Mouse (Mus musculus) lung, postnatal 10 days (tissue): ENCODE measurements at regions not wholly inside any gene's neighbourhood (a gene's known extent, or its start where the extent isn't known, plus 50 kb on each side); places are given as distances from the start of the nearest gene placed in this dataset.

ENCODE experiments used
- DNase-seq: peaks from one replicate; pipeline ENCODE4 v3.0.0; 2021

DNA sequence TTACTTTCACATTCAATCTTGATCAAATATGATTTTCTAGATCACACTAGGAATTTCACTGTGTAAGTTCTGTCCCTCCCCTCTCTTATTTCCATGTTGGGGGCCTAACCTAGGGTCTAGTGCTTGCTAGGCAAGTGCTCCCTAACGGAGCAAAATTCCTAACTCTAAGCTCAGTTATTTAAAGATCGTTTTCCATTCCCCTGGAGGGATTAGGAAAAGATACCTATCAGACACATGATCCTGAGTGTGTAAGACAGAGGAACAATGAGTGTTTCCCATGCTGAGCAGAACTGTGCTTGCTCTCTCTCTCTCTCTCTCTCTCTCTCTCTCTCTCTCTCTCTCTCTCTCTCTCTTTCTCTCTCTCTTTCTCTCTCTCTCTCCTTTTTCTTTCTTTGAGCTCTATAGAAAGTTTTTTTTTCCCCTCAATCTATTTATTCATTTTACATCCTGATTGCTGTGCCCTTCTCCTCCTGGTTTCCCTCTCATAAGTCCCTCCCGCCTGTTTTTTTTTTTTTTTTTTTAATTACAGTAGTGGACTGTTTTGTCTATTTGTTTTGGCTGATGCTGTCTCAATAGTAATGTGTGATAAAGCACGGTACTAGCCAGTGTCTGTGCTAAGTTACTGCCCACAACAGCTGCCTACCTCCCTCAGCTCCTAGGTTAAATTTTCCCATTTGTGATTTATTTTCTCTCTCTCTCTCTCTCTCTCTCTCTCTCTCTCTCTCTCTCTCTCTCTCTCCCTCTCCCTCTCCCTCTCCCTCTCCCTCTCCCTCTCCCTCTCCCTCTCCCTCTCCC, 69.5 kb upstream of the Pbx1 start:
- no peak for DNase-seq

DNA sequence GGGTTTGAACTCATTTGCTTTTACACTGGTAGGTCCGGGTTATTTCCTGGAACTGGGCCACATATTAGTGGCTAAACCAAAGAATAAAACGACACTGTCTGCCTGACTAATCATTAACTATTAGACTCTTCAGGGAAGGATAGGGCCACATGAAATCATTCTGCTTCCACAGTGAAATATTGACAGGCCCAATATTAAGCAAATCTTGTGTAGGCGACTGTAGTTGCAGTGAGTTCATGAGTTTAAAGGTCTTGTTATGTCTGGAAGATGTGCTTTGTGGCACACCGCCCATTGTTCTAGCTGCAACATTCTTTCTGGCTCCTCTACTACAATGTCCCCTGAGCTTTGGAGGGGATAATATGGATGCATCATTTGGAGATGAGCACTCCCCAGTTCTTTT, 65.7 kb upstream of the Pbx1 start:
- no peak for DNase-seq

- no peak for DNase-seq
Measured at GRCm38 (mm10) chr1:168495687-168496527, 63.8 kb upstream of the Pbx1 start.

GRCm38 (mm10) chr1:168487492-168487891, 55.4 kb upstream of the Pbx1 start:
- DNase-seq: no peak

DNA sequence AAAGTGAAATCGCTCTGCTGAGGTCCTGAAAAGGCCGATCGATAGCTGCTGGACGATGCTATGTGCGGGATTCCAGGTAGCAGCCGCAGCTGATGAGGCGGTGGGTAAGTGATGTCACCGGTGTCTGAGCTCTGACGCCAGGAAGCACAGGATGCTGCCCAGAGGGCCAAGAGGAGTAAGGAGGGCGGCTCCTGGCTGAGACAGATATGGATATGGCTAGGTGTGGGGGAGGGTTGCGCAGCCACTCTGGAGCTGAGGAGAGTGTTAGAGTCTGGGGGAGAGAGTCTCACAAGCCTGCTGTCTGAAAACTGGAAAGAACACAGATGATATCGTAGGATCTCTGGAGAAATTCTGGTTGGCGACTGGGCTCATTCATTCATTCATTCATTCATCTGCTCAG, 51.6 kb upstream of the Pbx1 start:
- no peak for DNase-seq
